8 mouse cellular contexts compared by ENCODE assay signal in genomic region chr9:61404998-61405621, GRCm38 (mm10). TPM values are rescaled to one million over a fixed set of nuclear protein-coding genes. Genes with fewer than 3 reads are reported as not detected.
A peak's percentile ranks its signal among the peaks of the same experiment; 100 is the strongest.
DNase-seq lines count a peak whose midpoint lies in the region; ATAC-seq lines count a peak whose summit lies in the region.

No protein-coding gene starts in this region.

- no peaks in the 10 kb centered on the region for H3K9me3 ChIP-seq in hindbrain, embryonic 12.5 days (replicated peaks)

- H3K9ac ChIP-seq in hindbrain, embryonic 12.5 days = 0 out of 2 replicates have a peak overlapping the region, but pooled peaks have one; percentile 5

- 8% methylated on average over 19 of the region's 19 CpGs for WGBS in hindbrain, embryonic 12.5 days

- peaks cover 4% of the 10 kb centered on the region for H3K27me3 ChIP-seq in hindbrain, embryonic 12.5 days

- H3K4me3 ChIP-seq in hindbrain, embryonic 12.5 days = 0 out of 2 replicates have a peak overlapping the region, but pooled peaks have one; percentile 8

- H3K4me2 ChIP-seq in hindbrain, embryonic 12.5 days (replicated peaks) = peak overlapping the region; percentile 38

- peak overlapping the region; percentile 88 for H3K27ac ChIP-seq in hindbrain, embryonic 12.5 days

- H3K4me1 ChIP-seq in hindbrain, embryonic 12.5 days = peaks cover 72% of the 10 kb centered on the region

- H3K36me3 ChIP-seq in hindbrain, embryonic 12.5 days = peaks cover 57% of the 10 kb centered on the region

- DNase-seq in NIH3T3 (ENCODE audit: low read depth) = peak; percentile 20
- peak; percentile 64 for DNase-seq in cerebellum, adult 9-11 months
- DNase-seq in frontal cortex, postnatal 14 days (ENCODE audit: low spot score in 2 of 2) = peak; percentile 73 to 76
- DNase-seq in layer of hippocampus, adult 9-11 months = peak; percentile 84
- peak; percentile 71 to 87 for DNase-seq in lung, postnatal 4 days
- peak; percentile 71 for DNase-seq in right cerebral cortex, postnatal 25 days
- no peak for DNase-seq in thymus, postnatal 10 days (ENCODE audit: low spot score in 2 of 2)

- ATAC-seq in hindbrain, embryonic 12.5 days (ENCODE audit: low FRiP score) = peak; percentile 88

RNA-seq across cellular contexts. Expression of gene Tle3, which starts 32.9 kb away (rescaled TPM):
- 56.3 and 59.9 TPM in 2 replicates for polyA plus RNA-seq in hindbrain, embryonic 12.5 days (2016; fragmentation: Nextera tagmentation; extraction: Ambion mirVana)

Comparison
In these comparisons a context has a peak if more than half of its experiments do, and no peak if none do; other contexts are left out.
1. DNase-seq: peak in NIH3T3 (single experiment), cerebellum, adult 9-11 months (single experiment), frontal cortex, postnatal 14 days (2 of 2), layer of hippocampus, adult 9-11 months (single experiment), lung, postnatal 4 days (2 of 2) and right cerebral cortex, postnatal 25 days (single experiment); none in thymus, postnatal 10 days (0 of 2).